Comparison of ENCODE assay signal across 10 mouse cellular contexts in genomic region chr6:24530711-24531420, GRCm38 (mm10). TPM values are rescaled to one million over a fixed set of nuclear protein-coding genes. Genes with fewer than 3 reads are reported as not detected.
DNase-seq lines count a peak whose midpoint lies in the region; ATAC-seq and TF ChIP-seq lines count a peak whose summit lies in the region.
"Had no signal": no experiment of that assay in that cellular context is flagged by ENCODE, and none has a peak within 500 bp of the region (broad histone marks: within the 10 kb centered on the region; RNA-seq: fewer than 3 reads in every experiment).

No protein-coding gene starts in this region.

- no peaks in the 10 kb centered on the region for H3K9me3 ChIP-seq in embryonic facial prominence, embryonic 11.5 days (replicated peaks; ENCODE audit: control insufficient read depth, low read length)
- no peaks in the 10 kb centered on the region for H3K9me3 ChIP-seq in hindbrain, embryonic 13.5 days
- H3K9me3 ChIP-seq in midbrain, postnatal 0 days (ENCODE audit: low read length): no peaks in the 10 kb centered on the region

- H3K9ac ChIP-seq in embryonic facial prominence, embryonic 11.5 days (replicated peaks; ENCODE audit: low read length): no peak overlapping the region; the same call in 1 of the 2 replicates
- no peak overlapping the region for H3K9ac ChIP-seq in hindbrain, embryonic 13.5 days
- no peak overlapping the region for H3K9ac ChIP-seq in midbrain, postnatal 0 days (replicated peaks; ENCODE audit: low read length, poor library complexity, severe bottlenecking)

- no peak for ATAC-seq in embryonic facial prominence, embryonic 11.5 days (replicated peaks; ENCODE audit: insufficient number of reproducible peaks, low FRiP score, low TSS enrichment, low read depth)
- no peak for ATAC-seq in hindbrain, embryonic 13.5 days (ENCODE audit: low FRiP score)
- ATAC-seq in midbrain, postnatal 0 days (ENCODE audit: low FRiP score): no peak

- no peaks in the 10 kb centered on the region for H3K4me1 ChIP-seq in embryonic facial prominence, embryonic 11.5 days (ENCODE audit: control insufficient read depth, insufficient read depth, low read length)
- H3K4me1 ChIP-seq in hindbrain, embryonic 13.5 days (replicated peaks): peaks cover 16% of the 10 kb centered on the region
- peaks cover 14% of the 10 kb centered on the region; the same call in 1 of the 2 replicates for H3K4me1 ChIP-seq in midbrain, postnatal 0 days (ENCODE audit: insufficient read depth, low read length)

- H3K4me3 ChIP-seq in embryonic facial prominence, embryonic 11.5 days (ENCODE audit: low read depth, low read length): no peak overlapping the region
- no peak overlapping the region for H3K4me3 ChIP-seq in hindbrain, embryonic 13.5 days
- H3K4me3 ChIP-seq in midbrain, postnatal 0 days (ENCODE audit: low read depth, low read length): peak overlapping the region; percentile 18; the same call in 1 of the 2 replicates

- no peak overlapping the region for H3K27ac ChIP-seq in embryonic facial prominence, embryonic 11.5 days (replicated peaks; ENCODE audit: low read depth, low read length)
- no peak overlapping the region for H3K27ac ChIP-seq in hindbrain, embryonic 13.5 days
- no peak overlapping the region for H3K27ac ChIP-seq in midbrain, postnatal 0 days (ENCODE audit: low read depth, low read length)

- no peaks in the 10 kb centered on the region for H3K27me3 ChIP-seq in embryonic facial prominence, embryonic 11.5 days (ENCODE audit: control insufficient read depth, insufficient read depth, low read length)
- no peaks in the 10 kb centered on the region for H3K27me3 ChIP-seq in hindbrain, embryonic 13.5 days
- no peaks in the 10 kb centered on the region for H3K27me3 ChIP-seq in midbrain, postnatal 0 days (ENCODE audit: insufficient read depth, low read length)
- H3K27me3 ChIP-seq: Patski had no signal

- H3K36me3 ChIP-seq in embryonic facial prominence, embryonic 11.5 days (replicated peaks; ENCODE audit: control insufficient read depth, insufficient read depth, low read depth, low read length): no peaks in the 10 kb centered on the region
- no peaks in the 10 kb centered on the region for H3K36me3 ChIP-seq in hindbrain, embryonic 13.5 days
- H3K36me3 ChIP-seq in midbrain, postnatal 0 days (ENCODE audit: insufficient read depth, low read length): no peaks in the 10 kb centered on the region

- peak; percentile 22 to 51 for DNase-seq in kidney, postnatal 4 days
- DNase-seq in kidney, postnatal 36 days: no peak
- peak; percentile 5 for DNase-seq in embryonic facial prominence, embryonic 11.5 days (ENCODE audit: low spot score)
- no peak for DNase-seq in midbrain, postnatal 0 days (ENCODE audit: low spot score)
- DNase-seq in frontal cortex, postnatal 25 days (ENCODE audit: low spot score in 2 of 2): no peak
- DNase-seq in thymus, postnatal 36 days: no peak
- DNase-seq in ovary, postnatal 14 days (ENCODE audit: low spot score): no peak

- no peak overlapping the region for H3K4me2 ChIP-seq in embryonic facial prominence, embryonic 11.5 days (ENCODE audit: low read depth, low read length)
- peak overlapping the region; percentile 42 for H3K4me2 ChIP-seq in hindbrain, embryonic 13.5 days
- peak overlapping the region; percentile 41 for H3K4me2 ChIP-seq in midbrain, postnatal 0 days (ENCODE audit: low read depth, low read length, poor library complexity, severe bottlenecking)

- 44% methylated on average over 11 of the region's 11 CpGs for WGBS in embryonic facial prominence, embryonic 11.5 days
- 64% methylated on average over 11 of the region's 11 CpGs for WGBS in hindbrain, embryonic 13.5 days
- WGBS in midbrain, postnatal 0 days: 45% methylated on average over 11 of the region's 11 CpGs

- no peak for TF ChIP-seq CTCF in midbrain, postnatal 0 days (IDR thresholded peaks at IDR 0.05)

RNA-seq across cellular contexts. Expression of gene Asb15, which starts 2.9 kb away (rescaled TPM):
- polyA plus RNA-seq in embryonic facial prominence, embryonic 11.5 days (2014; fragmentation: Nextera tagmentation; extraction: Ambion mirVana): not detected in 2 replicates
- polyA plus RNA-seq in hindbrain, embryonic 13.5 days (2015; fragmentation: Nextera tagmentation; extraction: Ambion mirVana): not detected in 2 replicates
- total RNA-seq in midbrain, postnatal 0 days (2014; rRNA removed): not detected in 2 replicates
- polyA plus RNA-seq in midbrain, postnatal 0 days (2015; fragmentation: Nextera tagmentation; extraction: Ambion mirVana): 0.05 TPM in 1 of 2 replicates, not detected in the other
- polyA plus RNA-seq: Patski; spleen, adult 2 months had no signal

RNA-seq across cellular contexts. Expression of gene Ndufa5, which starts 3.1 kb away (rescaled TPM):
- 296 and 300 TPM in 2 replicates for polyA plus RNA-seq in embryonic facial prominence, embryonic 11.5 days (2014; fragmentation: Nextera tagmentation; extraction: Ambion mirVana)
- polyA plus RNA-seq in hindbrain, embryonic 13.5 days (2015; fragmentation: Nextera tagmentation; extraction: Ambion mirVana): 412 and 413 TPM in 2 replicates
- total RNA-seq in midbrain, postnatal 0 days (2014; rRNA removed): 34.2 and 53.8 TPM in 2 replicates
- 533 and 553 TPM in 2 replicates for polyA plus RNA-seq in midbrain, postnatal 0 days (2015; fragmentation: Nextera tagmentation; extraction: Ambion mirVana)

RNA-seq across cellular contexts. Expression of gene Iqub, which starts 16.0 kb away (rescaled TPM):
- 0.11 and 0.14 TPM in 2 replicates for polyA plus RNA-seq in embryonic facial prominence, embryonic 11.5 days (2014; fragmentation: Nextera tagmentation; extraction: Ambion mirVana)
- polyA plus RNA-seq in hindbrain, embryonic 13.5 days (2015; fragmentation: Nextera tagmentation; extraction: Ambion mirVana): 1.8 and 3.6 TPM in 2 replicates
- 1.5 and 1.8 TPM in 2 replicates for total RNA-seq in midbrain, postnatal 0 days (2014; rRNA removed)
- polyA plus RNA-seq in midbrain, postnatal 0 days (2015; fragmentation: Nextera tagmentation; extraction: Ambion mirVana): 0.70 and 0.86 TPM in 2 replicates
- polyA plus RNA-seq: Patski; spleen, adult 2 months had no signal

Comparison
In these comparisons a context has a peak if more than half of its experiments do, and no peak if none do; other contexts are left out.
1. DNase-seq: peak in kidney, postnatal 4 days (2 of 2) and embryonic facial prominence, embryonic 11.5 days (single experiment); none in kidney, postnatal 36 days (0 of 2), midbrain, postnatal 0 days (single experiment), frontal cortex, postnatal 25 days (0 of 2), thymus, postnatal 36 days (0 of 2) and ovary, postnatal 14 days (single experiment).